Mouse (Mus musculus): ENCODE measurements around the gene Baiap2. TPM values are rescaled to one million over a fixed set of nuclear protein-coding genes. Genes with fewer than 3 reads are reported as not detected.
A peak's percentile ranks its signal among the peaks of the same experiment; 100 is the strongest.

Baiap2 gene
- polyA plus RNA-seq, 1 experiment from 2014 or later: 22.3 TPM

GRCm38 (mm10) chr11:120041191-120042123, 98.9 kb downstream of the Baiap2 start:
- H3K4me1 ChIP-seq: peaks cover 40% of the 10 kb centered on the region
- no peaks in the 10 kb centered on the region for H3K9me3 ChIP-seq (replicated peaks)
- H3K27me3 ChIP-seq: peaks cover 8% of the 10 kb centered on the region
- no peaks in the 10 kb centered on the region for H3K36me3 ChIP-seq
- ATAC-seq (replicated peaks; ENCODE audit: low FRiP score): no peak
- peak overlapping the region; percentile 28 for H3K4me2 ChIP-seq
- H3K9ac ChIP-seq: no peak overlapping the region
- no peak overlapping the region for H3K4me3 ChIP-seq (replicated peaks)
- peak overlapping the region; percentile 68 for H3K27ac ChIP-seq
- 55% methylated on average over 13 of the region's 13 CpGs for WGBS

- WGBS: 74% methylated on average over 7 of the region's 7 CpGs
- no peaks in the 10 kb centered on the region for H3K36me3 ChIP-seq
- H3K27me3 ChIP-seq: peaks cover 14% of the 10 kb centered on the region
- no peak overlapping the region for H3K4me3 ChIP-seq (replicated peaks)
- H3K4me1 ChIP-seq: peaks cover 49% of the 10 kb centered on the region
- ATAC-seq (replicated peaks; ENCODE audit: low FRiP score): no peak
- peak overlapping the region; percentile 68 for H3K27ac ChIP-seq
- no peaks in the 10 kb centered on the region for H3K9me3 ChIP-seq (replicated peaks)
- H3K9ac ChIP-seq: no peak overlapping the region
- H3K4me2 ChIP-seq: no peak overlapping the region; the same call in 1 of the 2 replicates
Observed at GRCm38 (mm10) chr11:120042141-120042838, 99.7 kb downstream of the Baiap2 start.

- Histone ChIP-seq H3K27me3 (peaks cover 43% of the 10 kb centered on the region), H3K4me1 (peaks cover 55% of the 10 kb centered on the region), H3K9me3 (replicated peaks) (no peaks in the 10 kb centered on the region), H3K27ac (peak overlapping the region; percentile 33; the same call in 1 of the 2 replicates), H3K4me3 (replicated peaks) (no peak overlapping the region), H3K4me2 (no peak overlapping the region), H3K36me3 (no peaks in the 10 kb centered on the region), H3K9ac (no peak overlapping the region)
- WGBS: 60% methylated on average over 4 of the region's 4 CpGs
- ATAC-seq (replicated peaks; ENCODE audit: low FRiP score): 0 out of 2 replicates have a peak, but pooled peaks have one; percentile 34
Observed at GRCm38 (mm10) chr11:120045341-120045740, 102.8 kb downstream of the Baiap2 start.

- Histone ChIP-seq H3K27me3 (peaks cover 47% of the 10 kb centered on the region), H3K9ac (no peak overlapping the region), H3K36me3 (no peaks in the 10 kb centered on the region), H3K4me3 (replicated peaks) (peak overlapping the region; percentile 60), H3K9me3 (replicated peaks) (no peaks in the 10 kb centered on the region), H3K4me2 (peak overlapping the region; percentile 99), H3K27ac (peak overlapping the region; percentile 63), H3K4me1 (peaks cover 49% of the 10 kb centered on the region)
- ATAC-seq (replicated peaks; ENCODE audit: low FRiP score): 0 out of 2 replicates have a peak, but pooled peaks have one; percentile 23
- 44% methylated on average over 11 of the region's 11 CpGs for WGBS
Observed at GRCm38 (mm10) chr11:120045839-120046552, 103.4 kb downstream of the Baiap2 start.

- Histone ChIP-seq H3K27me3 (peaks cover 47% of the 10 kb centered on the region), H3K9me3 (replicated peaks) (no peaks in the 10 kb centered on the region), H3K4me1 (peaks cover 42% of the 10 kb centered on the region), H3K36me3 (no peaks in the 10 kb centered on the region), H3K4me2 (peak within 1 kb of the TSS; percentile 99), H3K4me3 (replicated peaks) (peak within 1 kb of the TSS; percentile 60), H3K9ac (peak within 1 kb of the TSS; percentile 54), H3K27ac (peak within 1 kb of the TSS; percentile 63)
- ATAC-seq (replicated peaks; ENCODE audit: low FRiP score): no peak
- 1% methylated on average over 46 of the region's 63 CpGs for WGBS
Observed at GRCm38 (mm10) chr11:120046553-120047191, 104.1 kb downstream of the Baiap2 start, which contains the start of gene Aatk. TSS of gene Aatk (minus strand) at chr11:120047167.

GRCm38 (mm10) chr11:120047531-120048251, 105.1 kb downstream of the Baiap2 start:
- H3K4me1 ChIP-seq: peaks cover 36% of the 10 kb centered on the region
- peak overlapping the region; percentile 54 for H3K9ac ChIP-seq
- no peaks in the 10 kb centered on the region for H3K36me3 ChIP-seq
- no peak overlapping the region for H3K27ac ChIP-seq
- peak overlapping the region; percentile 99 for H3K4me2 ChIP-seq
- 0 out of 2 replicates have a peak, but pooled peaks have one; percentile 23 for ATAC-seq (replicated peaks; ENCODE audit: low FRiP score)
- H3K27me3 ChIP-seq: peaks cover 47% of the 10 kb centered on the region
- H3K4me3 ChIP-seq (replicated peaks): peak overlapping the region; percentile 60
- WGBS: 14% methylated on average over 23 of the region's 23 CpGs
- H3K9me3 ChIP-seq (replicated peaks): no peaks in the 10 kb centered on the region

- Histone ChIP-seq H3K4me3 (replicated peaks) (peak overlapping the region; percentile 60), H3K27me3 (peaks cover 47% of the 10 kb centered on the region)
- no peak for ATAC-seq (replicated peaks; ENCODE audit: low FRiP score)
Observed at GRCm38 (mm10) chr11:120048252-120048556, 105.6 kb downstream of the Baiap2 start.

GRCm38 (mm10) chr11:120049067-120049466, 106.5 kb downstream of the Baiap2 start:
- Histone ChIP-seq H3K36me3 (no peaks in the 10 kb centered on the region), H3K4me2 (no peak overlapping the region), H3K4me1 (peaks cover 36% of the 10 kb centered on the region), H3K9ac (no peak overlapping the region), H3K27ac (no peak overlapping the region), H3K27me3 (peaks cover 47% of the 10 kb centered on the region), H3K4me3 (replicated peaks) (no peak overlapping the region), H3K9me3 (replicated peaks) (no peaks in the 10 kb centered on the region)
- 83% methylated on average over 8 of the region's 8 CpGs for WGBS
- no peak for ATAC-seq (replicated peaks; ENCODE audit: low FRiP score)

More at GRCm38 (mm10) chr11:120048252-120048556, 105.6 kb downstream of the Baiap2 start:
- no peak overlapping the region for H3K27ac ChIP-seq
- WGBS: 3% methylated on average over 23 of the region's 23 CpGs
- H3K36me3 ChIP-seq: no peaks in the 10 kb centered on the region
- peaks cover 36% of the 10 kb centered on the region for H3K4me1 ChIP-seq
- no peaks in the 10 kb centered on the region for H3K9me3 ChIP-seq (replicated peaks)
- peak overlapping the region; percentile 99 for H3K4me2 ChIP-seq
- no peak overlapping the region for H3K9ac ChIP-seq

- H3K27ac ChIP-seq: no peak overlapping the region
- peaks cover 40% of the 10 kb centered on the region for H3K27me3 ChIP-seq
- H3K36me3 ChIP-seq: no peaks in the 10 kb centered on the region
- H3K9ac ChIP-seq: no peak overlapping the region
- ATAC-seq (replicated peaks; ENCODE audit: low FRiP score): no peak
- H3K4me1 ChIP-seq: peaks cover 25% of the 10 kb centered on the region
- WGBS: 50% methylated on average over 14 of the region's 14 CpGs
- H3K4me3 ChIP-seq (replicated peaks): no peak overlapping the region
- no peak overlapping the region for H3K4me2 ChIP-seq
- no peaks in the 10 kb centered on the region for H3K9me3 ChIP-seq (replicated peaks)
Observed at GRCm38 (mm10) chr11:120051124-120051811, 108.7 kb downstream of the Baiap2 start.

GRCm38 (mm10) chr11:120052274-120052673, 109.7 kb downstream of the Baiap2 start:
- H3K4me2 ChIP-seq: no peak overlapping the region
- no peaks in the 10 kb centered on the region for H3K9me3 ChIP-seq (replicated peaks)
- peaks cover 33% of the 10 kb centered on the region for H3K27me3 ChIP-seq
- 68% methylated on average over 9 of the region's 9 CpGs for WGBS
- peaks cover 15% of the 10 kb centered on the region for H3K4me1 ChIP-seq
- H3K27ac ChIP-seq: no peak overlapping the region
- no peaks in the 10 kb centered on the region for H3K36me3 ChIP-seq
- H3K9ac ChIP-seq: no peak overlapping the region
- no peak for ATAC-seq (replicated peaks; ENCODE audit: low FRiP score)
- no peak overlapping the region for H3K4me3 ChIP-seq (replicated peaks)

Data from kidney, embryonic 15.5 days (tissue).